Mouse (Mus musculus): ENCODE results near the gene Was. TPM values are rescaled to one million over a fixed set of nuclear protein-coding genes. Genes with fewer than 3 reads are reported as not detected.

The Was gene
- 0.14 and 2.0 TPM in 2 replicates for polyA plus RNA-seq (2015; fragmentation: Nextera tagmentation; extraction: Ambion mirVana)

DNA sequence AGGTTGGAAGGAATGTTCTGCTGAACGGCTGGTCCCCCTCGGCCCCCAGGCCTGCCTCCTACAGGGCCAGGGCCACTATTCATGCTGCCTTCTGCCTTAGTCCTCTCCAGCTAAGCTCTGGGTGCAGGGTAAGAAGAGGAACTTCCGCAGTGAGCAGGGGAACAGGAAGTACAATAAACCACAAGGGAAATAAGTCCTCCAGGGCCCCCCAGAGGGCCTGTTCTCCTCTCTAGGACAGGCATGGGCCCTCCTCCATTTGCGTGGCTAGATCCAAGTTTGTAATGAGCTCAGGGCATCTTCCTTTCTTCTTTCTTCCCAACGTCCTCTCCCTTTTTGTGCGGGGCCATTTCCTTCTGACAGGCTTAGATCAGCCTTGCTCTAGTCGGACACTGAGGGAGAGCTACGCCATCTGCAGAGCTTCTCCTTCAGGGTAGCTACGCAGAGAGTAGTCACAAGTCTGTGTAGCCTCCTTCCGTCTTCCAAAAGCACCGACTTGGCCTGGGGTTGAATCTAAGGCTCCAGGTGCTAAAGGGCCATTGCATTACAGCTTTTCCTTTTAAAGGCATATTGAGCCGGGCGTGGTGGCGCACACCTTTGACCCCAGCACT lies at the start of gene Was:
Gene Was (minus strand): TSS at position 153 of the 608 bp plus-strand sequence.
- no peak within 1 kb of the TSS for H3K4me2 ChIP-seq
- H3K4me3 ChIP-seq (replicated peaks): no peak within 1 kb of the TSS
- ATAC-seq (ENCODE audit: low FRiP score): no peak
- H3K9ac ChIP-seq (replicated peaks): no peak within 1 kb of the TSS
- no peak within 1 kb of the TSS for H3K27ac ChIP-seq (replicated peaks)
- H3K9me3 ChIP-seq (replicated peaks): no peaks in the 10 kb centered on the region
- 88% methylated on average over 13 of the region's 14 CpGs for WGBS
- no peaks in the 10 kb centered on the region for H3K36me3 ChIP-seq
- no peaks in the 10 kb centered on the region for H3K4me1 ChIP-seq
- no peaks in the 10 kb centered on the region for H3K27me3 ChIP-seq (replicated peaks)

DNA sequence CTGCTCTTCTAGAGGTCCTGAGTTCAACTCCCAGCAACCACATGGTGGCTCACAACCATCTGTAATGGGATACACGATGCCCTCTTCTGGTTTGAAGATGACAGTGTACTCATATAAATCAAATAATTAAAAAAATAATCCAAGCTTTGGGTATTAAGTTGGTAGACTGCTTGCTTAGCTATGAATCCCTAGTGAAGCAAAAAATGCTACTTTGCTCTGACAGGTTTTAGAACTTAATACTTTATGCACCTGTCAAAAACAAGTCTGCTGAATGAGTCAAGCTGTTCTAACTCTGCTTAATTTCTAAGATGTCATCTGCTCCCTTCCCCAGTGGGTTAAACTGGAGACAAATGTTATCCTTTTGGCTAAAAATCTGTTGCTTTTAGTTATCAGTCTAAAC lies 49.2 kb upstream of the Was start:
- peaks cover 22% of the 10 kb centered on the region for H3K36me3 ChIP-seq
- ATAC-seq (ENCODE audit: low FRiP score): no peak
- H3K27ac ChIP-seq (replicated peaks): no peak overlapping the region
- no peaks in the 10 kb centered on the region for H3K9me3 ChIP-seq (replicated peaks)
- no peaks in the 10 kb centered on the region for H3K27me3 ChIP-seq (replicated peaks)
- no peak overlapping the region for H3K4me3 ChIP-seq (replicated peaks)
- peaks cover 12% of the 10 kb centered on the region for H3K4me1 ChIP-seq
- no peak overlapping the region for H3K9ac ChIP-seq (replicated peaks)
- H3K4me2 ChIP-seq: no peak overlapping the region
- WGBS: 26% methylated on average over 1 of the region's 1 CpGs

DNA sequence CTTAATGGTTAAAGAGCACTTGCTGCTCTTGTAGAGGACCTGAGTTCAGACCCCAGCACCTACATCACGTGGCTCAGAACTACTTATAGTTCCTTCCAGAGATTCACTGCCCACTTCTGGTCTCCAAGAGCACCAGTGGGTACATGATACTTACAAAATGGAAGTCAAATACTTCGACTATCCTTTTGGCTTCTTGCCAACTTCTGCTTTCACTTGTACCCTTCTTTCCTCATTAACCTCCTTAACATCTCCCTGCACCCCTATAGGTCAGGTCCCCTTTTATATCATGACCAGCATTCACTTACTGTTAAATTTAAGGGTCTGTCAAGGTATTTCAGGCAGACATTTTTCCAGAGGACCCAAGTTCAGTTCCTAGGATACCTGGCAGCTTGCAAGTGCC lies 45.6 kb upstream of the Was start:
- H3K36me3 ChIP-seq: peaks cover 6% of the 10 kb centered on the region

DNA sequence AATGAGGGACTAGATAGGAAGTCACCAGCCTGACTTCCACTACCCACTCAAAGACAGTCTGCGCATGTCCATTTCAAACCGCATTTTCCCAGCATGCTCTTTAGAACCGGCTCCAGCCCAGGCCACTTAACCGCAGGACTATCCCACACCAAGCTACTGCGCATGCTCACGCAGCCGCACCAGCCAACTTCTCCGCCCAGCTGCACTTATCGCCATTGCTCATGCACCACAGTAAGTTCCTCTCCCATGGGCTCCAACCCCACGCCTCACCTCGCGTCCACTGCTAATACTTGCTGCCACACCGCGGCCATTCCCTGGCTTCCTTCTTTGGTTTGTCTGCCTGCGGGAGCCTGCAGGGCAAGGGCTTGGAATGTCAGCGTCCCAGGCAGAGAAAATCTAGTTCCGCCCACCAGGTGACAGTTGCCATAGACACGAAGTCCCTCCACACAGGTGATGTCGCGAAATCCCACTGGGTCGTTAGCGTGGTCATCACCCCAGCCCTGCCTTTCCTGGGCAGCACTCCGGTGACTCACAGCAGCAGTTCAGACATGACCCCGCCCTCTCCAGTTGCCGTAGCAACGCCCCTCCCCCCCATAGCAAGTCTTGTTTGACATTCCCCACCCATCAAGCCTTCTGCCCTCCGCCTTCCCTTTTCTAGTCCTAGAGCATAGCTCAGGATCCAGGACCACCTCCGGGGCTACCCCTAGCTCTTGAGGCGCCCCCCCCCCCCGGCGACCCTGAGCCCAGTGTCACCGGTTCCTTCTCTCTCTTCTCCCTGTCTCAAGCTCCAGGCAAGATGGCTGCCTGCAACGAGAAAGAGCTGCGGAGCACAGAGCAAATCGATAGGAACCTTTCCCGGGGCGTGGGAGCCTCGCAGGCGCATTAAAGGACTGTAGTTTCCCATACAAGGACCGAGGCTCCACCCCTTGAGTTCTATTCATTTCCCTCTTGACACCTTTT lies 42.0 kb upstream of the Was start, which contains the start of gene Wdr13:
Gene Wdr13 (minus strand): TSS at position 876 of the 960 bp plus-strand sequence.
- H3K9ac ChIP-seq (replicated peaks): peak within 1 kb of the TSS; percentile 60
- no peaks in the 10 kb centered on the region for H3K27me3 ChIP-seq (replicated peaks)
- H3K9me3 ChIP-seq (replicated peaks): no peaks in the 10 kb centered on the region
- peaks cover 5% of the 10 kb centered on the region for H3K4me1 ChIP-seq
- H3K4me2 ChIP-seq: peak within 1 kb of the TSS; percentile 55
- peak within 1 kb of the TSS; percentile 55 for H3K4me3 ChIP-seq (replicated peaks)
- ATAC-seq (ENCODE audit: low FRiP score): peak; percentile 93
- H3K36me3 ChIP-seq: peaks cover 12% of the 10 kb centered on the region; the same call in 1 of the 2 replicates
- 15% methylated on average over 39 of the region's 40 CpGs for WGBS
- H3K27ac ChIP-seq (replicated peaks): peak within 1 kb of the TSS; percentile 97

More for the DNA sequence above, 45.6 kb upstream of the Was start:
- Histone ChIP-seq H3K27me3 (replicated peaks) (no peaks in the 10 kb centered on the region), H3K4me1 (peaks cover 5% of the 10 kb centered on the region), H3K27ac (replicated peaks) (no peak overlapping the region), H3K4me3 (replicated peaks) (no peak overlapping the region), H3K9ac (replicated peaks) (no peak overlapping the region), H3K9me3 (replicated peaks) (no peaks in the 10 kb centered on the region), H3K4me2 (no peak overlapping the region)
- WGBS: 49% methylated on average over 2 of the region's 2 CpGs
- ATAC-seq (ENCODE audit: low FRiP score): no peak

DNA sequence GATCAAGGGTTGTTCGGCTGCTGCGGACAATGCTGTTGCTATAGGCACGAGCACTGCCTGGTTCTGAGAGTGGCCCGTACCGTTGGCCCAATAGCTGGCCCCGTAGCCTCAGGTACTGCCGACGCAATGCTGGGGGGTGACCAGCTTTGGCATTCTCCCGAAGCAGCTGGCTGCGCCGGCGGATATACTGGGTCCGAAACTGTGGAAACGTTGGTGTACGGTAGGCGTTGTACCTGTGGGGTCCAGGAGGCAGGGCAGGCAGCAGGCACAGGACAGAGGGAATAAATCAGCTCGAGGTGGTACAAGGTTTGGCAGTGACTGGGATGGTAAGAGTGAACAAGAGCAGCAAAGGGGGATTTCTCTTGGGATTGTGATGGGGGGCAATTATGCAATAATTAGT lies 41.1 kb upstream of the Was start:
- ATAC-seq (ENCODE audit: low FRiP score): peak; percentile 13; the same call in 1 of the 2 replicates
- H3K27ac ChIP-seq (replicated peaks): peak overlapping the region; percentile 97; the same call in 1 of the 2 replicates
- peak overlapping the region; percentile 55 for H3K4me2 ChIP-seq
- H3K9me3 ChIP-seq (replicated peaks): no peaks in the 10 kb centered on the region
- no peaks in the 10 kb centered on the region for H3K27me3 ChIP-seq (replicated peaks)
- peaks cover 12% of the 10 kb centered on the region; the same call in 1 of the 2 replicates for H3K36me3 ChIP-seq
- peak overlapping the region; percentile 55 for H3K4me3 ChIP-seq (replicated peaks)
- H3K9ac ChIP-seq (replicated peaks): no peak overlapping the region
- WGBS: 92% methylated on average over 17 of the region's 17 CpGs
- peaks cover 5% of the 10 kb centered on the region for H3K4me1 ChIP-seq

DNA sequence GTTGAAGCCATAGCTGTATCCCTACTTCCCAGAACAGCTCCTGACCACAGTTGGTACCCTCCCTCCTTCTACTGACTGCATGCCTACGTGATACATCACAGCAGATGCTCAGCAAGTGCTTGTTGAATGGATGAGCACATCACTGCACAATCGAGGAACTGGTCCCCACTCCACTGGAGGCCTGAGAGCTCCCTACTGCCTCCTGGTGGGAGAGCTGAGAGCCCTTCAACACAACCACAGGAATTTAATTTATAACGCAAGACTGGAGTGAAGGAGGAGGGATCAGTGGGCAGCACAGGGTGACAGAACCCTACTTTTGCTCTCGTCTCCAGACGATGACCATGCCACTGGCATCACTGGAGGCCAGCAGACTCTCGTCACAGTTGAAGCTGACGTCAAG lies 34.9 kb upstream of the Was start:
- H3K4me3 ChIP-seq (replicated peaks): no peak overlapping the region
- H3K4me2 ChIP-seq: no peak overlapping the region
- no peaks in the 10 kb centered on the region for H3K27me3 ChIP-seq (replicated peaks)
- WGBS: 77% methylated on average over 7 of the region's 7 CpGs
- H3K9me3 ChIP-seq (replicated peaks): no peaks in the 10 kb centered on the region
- no peak for ATAC-seq (ENCODE audit: low FRiP score)
- H3K4me1 ChIP-seq: no peaks in the 10 kb centered on the region
- H3K36me3 ChIP-seq: peaks cover 23% of the 10 kb centered on the region; the same call in 1 of the 2 replicates
- no peak overlapping the region for H3K9ac ChIP-seq (replicated peaks)
- H3K27ac ChIP-seq (replicated peaks): no peak overlapping the region

DNA sequence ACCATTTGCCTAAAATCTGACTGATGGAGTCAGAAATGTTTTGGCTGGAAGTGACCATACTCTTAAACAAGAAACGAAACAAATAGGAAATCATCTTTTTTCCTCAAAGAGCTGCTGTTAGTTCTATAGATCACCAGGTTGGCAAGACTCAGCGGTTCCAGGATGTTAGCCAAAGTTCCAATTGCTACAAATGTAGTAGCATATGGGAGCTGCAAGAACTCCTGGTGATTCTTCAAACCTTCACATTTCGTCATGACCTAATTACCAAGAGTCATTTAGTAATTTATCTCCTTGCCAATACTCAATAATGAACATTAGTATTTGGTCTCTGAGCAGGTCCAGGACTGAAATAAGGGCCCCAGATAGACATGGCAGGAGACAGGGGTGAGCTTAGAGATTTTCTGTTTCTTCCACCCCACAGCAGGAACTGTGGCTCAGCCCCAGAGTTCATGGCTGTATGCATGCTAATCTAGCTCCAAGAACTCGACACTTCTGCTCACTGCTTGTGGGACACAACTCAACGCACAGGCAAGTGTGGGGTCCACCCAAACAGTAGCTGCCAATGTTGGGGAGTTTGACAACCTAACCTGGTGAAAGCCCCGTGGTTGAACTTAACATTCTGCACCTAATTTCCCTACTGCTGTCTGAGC lies 33.6 kb upstream of the Was start:
- Histone ChIP-seq H3K4me3 (replicated peaks) (no peak overlapping the region), H3K9me3 (replicated peaks) (no peaks in the 10 kb centered on the region), H3K36me3 (peaks cover 19% of the 10 kb centered on the region; the same call in 1 of the 2 replicates), H3K27me3 (replicated peaks) (no peaks in the 10 kb centered on the region), H3K4me2 (no peak overlapping the region), H3K9ac (replicated peaks) (no peak overlapping the region), H3K27ac (replicated peaks) (no peak overlapping the region), H3K4me1 (no peaks in the 10 kb centered on the region)
- 87% methylated on average over 6 of the region's 6 CpGs for WGBS
- no peak for ATAC-seq (ENCODE audit: low FRiP score)

DNA sequence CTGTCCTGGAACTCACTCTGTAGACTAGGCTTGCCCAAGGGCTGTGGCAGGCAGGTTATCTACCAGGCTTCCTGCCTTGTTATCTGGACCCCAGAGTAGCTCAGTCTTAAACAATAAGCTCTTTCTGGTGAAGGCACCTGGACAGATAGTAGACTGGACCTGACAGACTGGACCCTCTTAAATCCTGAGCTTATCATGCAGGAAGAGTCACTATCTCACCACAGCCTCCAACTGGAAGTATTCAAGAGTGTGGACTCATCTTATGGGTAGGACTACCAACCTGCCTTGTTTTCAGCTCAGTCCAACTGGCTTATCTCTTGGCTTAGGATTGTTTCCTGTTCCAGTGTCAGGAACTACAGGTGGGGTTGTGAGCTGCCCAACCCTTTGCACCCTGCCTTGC lies 27.0 kb upstream of the Was start:
- H3K27ac ChIP-seq (replicated peaks): no peak overlapping the region
- H3K4me3 ChIP-seq (replicated peaks): no peak overlapping the region
- H3K4me2 ChIP-seq: no peak overlapping the region
- no peaks in the 10 kb centered on the region for H3K4me1 ChIP-seq
- H3K27me3 ChIP-seq (replicated peaks): no peaks in the 10 kb centered on the region
- no peaks in the 10 kb centered on the region for H3K9me3 ChIP-seq (replicated peaks)
- no peak for ATAC-seq (ENCODE audit: low FRiP score)
- 0 out of 2 replicates have a peak, but pooled peaks cover 2% of the 10 kb centered on the region for H3K36me3 ChIP-seq
- H3K9ac ChIP-seq (replicated peaks): no peak overlapping the region

DNA sequence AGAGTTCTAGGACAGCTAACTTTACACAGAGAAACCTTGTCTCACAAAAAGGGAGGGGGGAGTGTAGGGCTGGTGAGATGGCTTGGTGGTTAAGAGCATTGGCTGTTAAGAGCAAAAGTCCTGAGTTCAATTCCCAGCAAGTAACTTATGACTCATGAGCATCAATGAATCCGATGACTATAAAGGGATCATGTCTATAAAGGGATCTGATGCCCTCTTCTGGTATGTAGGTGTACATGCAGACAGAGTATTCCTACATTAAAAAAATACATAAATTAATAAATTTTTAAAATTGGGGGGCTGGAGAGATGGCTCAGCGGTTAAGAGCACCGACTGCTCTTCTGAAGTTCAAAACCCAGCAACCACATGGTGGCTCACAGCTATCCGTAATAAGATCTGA lies 25.0 kb upstream of the Was start:
- H3K36me3 ChIP-seq: no peaks in the 10 kb centered on the region
- H3K27me3 ChIP-seq (replicated peaks): no peaks in the 10 kb centered on the region
- no peak overlapping the region for H3K4me2 ChIP-seq
- no peaks in the 10 kb centered on the region for H3K4me1 ChIP-seq
- H3K4me3 ChIP-seq (replicated peaks): no peak overlapping the region
- 84% methylated on average over 4 of the region's 4 CpGs for WGBS
- no peak for ATAC-seq (ENCODE audit: low FRiP score)
- H3K27ac ChIP-seq (replicated peaks): no peak overlapping the region
- H3K9ac ChIP-seq (replicated peaks): no peak overlapping the region
- H3K9me3 ChIP-seq (replicated peaks): no peaks in the 10 kb centered on the region

DNA sequence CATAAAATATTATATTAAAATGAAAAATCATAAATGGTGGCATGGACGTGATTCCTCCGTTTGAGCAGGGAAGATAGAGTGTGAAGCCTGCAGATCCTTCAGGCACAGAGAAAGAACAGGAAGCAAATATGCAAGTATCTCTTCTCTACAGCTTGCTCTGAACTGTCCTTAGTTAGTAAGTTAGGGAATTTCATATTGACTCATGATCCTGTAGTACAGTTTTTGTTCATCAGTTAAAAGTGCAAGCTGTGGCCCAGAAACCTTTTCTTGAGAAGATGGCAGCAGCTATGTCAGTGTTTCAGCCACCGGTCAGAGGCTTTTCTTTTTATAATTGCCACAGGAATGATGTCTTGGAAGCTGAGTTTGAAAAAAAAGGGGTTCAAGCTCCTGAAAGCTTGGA lies 14.7 kb upstream of the Was start:
- Histone ChIP-seq H3K36me3 (no peaks in the 10 kb centered on the region), H3K9me3 (replicated peaks) (no peaks in the 10 kb centered on the region), H3K4me1 (peaks cover 5% of the 10 kb centered on the region; the same call in 1 of the 2 replicates), H3K4me3 (replicated peaks) (no peak overlapping the region), H3K27ac (replicated peaks) (no peak overlapping the region), H3K9ac (replicated peaks) (no peak overlapping the region), H3K4me2 (no peak overlapping the region), H3K27me3 (replicated peaks) (no peaks in the 10 kb centered on the region)
- WGBS: 92% methylated on average over 3 of the region's 3 CpGs
- ATAC-seq (ENCODE audit: low FRiP score): no peak

DNA sequence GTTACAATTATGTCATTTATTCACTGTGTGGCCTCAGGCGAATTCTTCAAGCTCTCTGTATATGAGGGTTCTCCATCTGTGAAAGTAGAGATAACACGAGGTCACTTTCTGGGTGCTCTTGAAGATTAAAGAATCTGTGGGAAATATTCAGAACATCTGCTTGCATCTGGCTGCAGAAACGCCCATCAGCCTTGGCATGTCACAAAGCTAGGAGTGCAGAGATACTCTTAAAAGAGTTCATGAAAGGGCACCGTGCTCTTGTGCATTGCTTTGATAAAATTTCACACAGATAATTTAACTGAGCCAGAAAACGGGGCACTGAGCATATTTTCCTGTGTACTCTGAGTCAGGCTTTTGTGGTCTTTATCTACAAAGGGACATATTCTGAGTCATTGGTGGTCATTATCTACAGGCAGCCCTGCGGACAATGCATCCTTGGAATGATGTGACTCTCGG lies 11.9 kb upstream of the Was start:
- Histone ChIP-seq H3K4me3 (replicated peaks) (no peak overlapping the region), H3K4me1 (peaks cover 5% of the 10 kb centered on the region; the same call in 1 of the 2 replicates), H3K27ac (replicated peaks) (no peak overlapping the region), H3K27me3 (replicated peaks) (no peaks in the 10 kb centered on the region), H3K9me3 (replicated peaks) (no peaks in the 10 kb centered on the region), H3K36me3 (no peaks in the 10 kb centered on the region), H3K4me2 (no peak overlapping the region), H3K9ac (replicated peaks) (no peak overlapping the region)
- ATAC-seq (ENCODE audit: low FRiP score): no peak
- 68% methylated on average over 7 of the region's 7 CpGs for WGBS

Data from neural tube, embryonic 15.5 days (tissue).